Mouse (Mus musculus): ENCODE measurements around the gene Usp54. TPM values are rescaled to one million over a fixed set of nuclear protein-coding genes. Genes with fewer than 3 reads are reported as not detected.

Usp54 gene
- total and polyA plus RNA-seq, 3 experiments, result 0.72 to 3.9 (median 3.3) TPM

DNA sequence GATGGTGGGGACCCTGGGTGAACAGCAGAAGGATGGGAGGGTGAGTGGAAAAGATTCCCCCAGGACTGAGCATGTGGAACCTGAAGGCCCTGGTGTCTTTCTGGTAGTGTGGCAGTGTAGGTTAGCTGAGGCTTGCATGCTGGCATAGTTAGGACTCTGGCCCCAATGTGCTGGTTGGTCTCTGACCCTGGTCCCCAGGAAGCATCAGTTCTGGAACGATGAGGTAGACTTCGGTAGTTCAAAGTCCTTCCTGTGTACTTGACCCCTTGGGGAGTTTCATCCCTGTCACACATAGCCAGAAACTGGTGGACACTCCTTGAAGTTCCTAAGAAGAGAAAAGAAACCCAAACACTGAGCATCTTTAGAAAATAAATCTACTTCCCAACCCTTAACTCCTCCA lies 90.7 kb downstream of the Usp54 start:
- no peak overlapping the region for H3K4me3 ChIP-seq (ENCODE audit: low read depth, low read length)
- peaks cover 16% of the 10 kb centered on the region for H3K36me3 ChIP-seq (replicated peaks)
- H3K9me3 ChIP-seq (replicated peaks), result no peaks in the 10 kb centered on the region
- H3K27me3 ChIP-seq (ENCODE audit: insufficient read depth, low read length), result no peaks in the 10 kb centered on the region
- ATAC-seq (ENCODE audit: extremely low read depth, insufficient number of reproducible peaks, low FRiP score, poor library complexity, severe bottlenecking) (no peak), DNase-seq (ENCODE audit: low spot score) (no peak)
- H3K4me1 ChIP-seq (ENCODE audit: insufficient read depth, low read depth, low read length), result peaks cover 11% of the 10 kb centered on the region
- no peak for TF ChIP-seq GATA2 (IDR thresholded peaks at IDR 0.05; ENCODE audit: borderline replicate concordance, low read depth, low read length)
- no peak for TF ChIP-seq CTCF (IDR thresholded peaks at IDR 0.05; ENCODE audit: low read depth, low read length)
- no peak for TF ChIP-seq POLR2AphosphoS5 (IDR thresholded peaks at IDR 0.05; ENCODE audit: insufficient replicate concordance, low read depth, low read length)
- no peak for TF ChIP-seq TAL1 (conservative IDR thresholded peaks at IDR 0.05; ENCODE audit: low read depth, low read length)
- TF ChIP-seq GATA1 (IDR thresholded peaks at IDR 0.05; ENCODE audit: borderline replicate concordance, low read length), result no peak

- DNase-seq (ENCODE audit: low spot score) (peak; percentile 75), ATAC-seq (ENCODE audit: extremely low read depth, insufficient number of reproducible peaks, low FRiP score, poor library complexity, severe bottlenecking) (peak; percentile 74)
- peak within 1 kb of the TSS; percentile 86 for H3K4me3 ChIP-seq (ENCODE audit: low read depth, low read length)
- TF ChIP-seq TAL1 (conservative IDR thresholded peaks at IDR 0.05; ENCODE audit: low read depth, low read length), result no peak
- no peak for TF ChIP-seq GATA2 (IDR thresholded peaks at IDR 0.05; ENCODE audit: borderline replicate concordance, low read depth, low read length)
- TF ChIP-seq POLR2AphosphoS5 (IDR thresholded peaks at IDR 0.05; ENCODE audit: insufficient replicate concordance, low read depth, low read length), result no peak
- TF ChIP-seq GATA1 (IDR thresholded peaks at IDR 0.05; ENCODE audit: borderline replicate concordance, low read length), result no peak
- no peak for TF ChIP-seq CTCF (IDR thresholded peaks at IDR 0.05; ENCODE audit: low read depth, low read length)
- H3K36me3 ChIP-seq (replicated peaks), result peaks cover 24% of the 10 kb centered on the region
- no peaks in the 10 kb centered on the region for H3K9me3 ChIP-seq (replicated peaks)
- no peaks in the 10 kb centered on the region for H3K27me3 ChIP-seq (ENCODE audit: insufficient read depth, low read length)
- H3K4me1 ChIP-seq (ENCODE audit: insufficient read depth, low read depth, low read length), result peaks cover 20% of the 10 kb centered on the region
These were observed 94.4 kb downstream of the Usp54 start, which contains the start of gene Ppp3cb for GRCm38 (mm10) chr14:20546415-20546814. Gene Ppp3cb, minus strand, starts transcription at chr14:20546573.

GRCm38 (mm10) chr14:20545529-20546331 lies 95.1 kb downstream of the Usp54 start:
- Histone ChIP-seq H3K27me3 (ENCODE audit: insufficient read depth, low read length) (no peaks in the 10 kb centered on the region), H3K9me3 (replicated peaks) (no peaks in the 10 kb centered on the region), H3K4me1 (ENCODE audit: insufficient read depth, low read depth, low read length) (peaks cover 21% of the 10 kb centered on the region), H3K36me3 (replicated peaks) (peaks cover 24% of the 10 kb centered on the region), H3K4me3 (ENCODE audit: low read depth, low read length) (peak overlapping the region; percentile 86)
- no peak for TF ChIP-seq GATA2 (IDR thresholded peaks at IDR 0.05; ENCODE audit: borderline replicate concordance, low read depth, low read length)
- TF ChIP-seq GATA1 (IDR thresholded peaks at IDR 0.05; ENCODE audit: borderline replicate concordance, low read length), result no peak
- no peak for TF ChIP-seq TAL1 (conservative IDR thresholded peaks at IDR 0.05; ENCODE audit: low read depth, low read length)
- no peak for TF ChIP-seq POLR2AphosphoS5 (IDR thresholded peaks at IDR 0.05; ENCODE audit: insufficient replicate concordance, low read depth, low read length)
- no peak for TF ChIP-seq CTCF (IDR thresholded peaks at IDR 0.05; ENCODE audit: low read depth, low read length)
- peak; percentile 92 for DNase-seq (ENCODE audit: low spot score)
- ATAC-seq (ENCODE audit: extremely low read depth, insufficient number of reproducible peaks, low FRiP score, poor library complexity, severe bottlenecking), result peak; percentile 62

DNA sequence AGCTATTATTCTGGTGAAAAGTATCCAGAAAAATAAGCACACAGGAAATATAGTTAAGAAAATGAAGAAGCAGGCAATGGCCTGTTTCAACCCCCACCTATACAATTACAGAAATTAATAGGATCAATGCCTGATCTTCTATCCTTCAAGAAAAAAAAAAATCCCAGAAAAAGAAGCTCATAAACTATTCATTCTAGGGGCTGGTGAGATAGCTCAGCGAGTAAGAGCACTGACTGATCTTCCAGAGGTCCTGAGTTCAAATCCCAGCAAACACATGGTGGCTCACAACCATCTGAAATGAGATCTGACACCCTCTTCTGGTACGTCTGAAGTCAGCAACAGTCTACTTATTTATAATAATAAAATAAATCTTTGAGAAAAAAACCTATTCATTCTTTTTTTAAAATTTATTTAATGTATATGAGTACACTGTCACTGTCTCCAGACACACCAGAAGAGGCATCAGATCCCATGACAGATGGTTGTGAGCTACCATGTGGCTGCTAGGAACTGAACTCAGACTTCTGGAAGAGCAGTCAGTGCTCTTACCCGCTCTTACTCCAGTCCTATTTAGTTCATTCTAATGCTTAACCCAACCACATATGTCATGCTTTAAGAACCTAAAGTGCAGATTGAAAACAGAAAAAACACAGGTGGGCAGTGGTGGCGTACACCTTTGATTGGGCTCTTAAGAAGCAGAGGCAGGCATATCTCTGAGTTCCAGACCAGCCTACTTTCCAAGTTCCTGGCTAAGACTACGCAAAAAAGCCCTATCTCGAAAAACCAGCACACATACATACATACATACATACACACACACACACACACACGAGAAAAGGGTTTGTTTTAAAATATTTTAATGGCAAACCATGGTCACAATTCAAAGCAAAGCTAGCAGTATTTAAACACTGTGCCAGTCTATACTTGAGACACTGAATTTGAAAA lies 96.1 kb downstream of the Usp54 start:
- Histone ChIP-seq H3K9me3 (replicated peaks) (no peaks in the 10 kb centered on the region), H3K27me3 (ENCODE audit: insufficient read depth, low read length) (no peaks in the 10 kb centered on the region), H3K36me3 (replicated peaks) (peaks cover 21% of the 10 kb centered on the region), H3K4me3 (ENCODE audit: low read depth, low read length) (peak overlapping the region; percentile 86; the same call in 1 of the 2 replicates), H3K4me1 (ENCODE audit: insufficient read depth, low read depth, low read length) (peaks cover 22% of the 10 kb centered on the region)
- DNase-seq (ENCODE audit: low spot score) (no peak), ATAC-seq (ENCODE audit: extremely low read depth, insufficient number of reproducible peaks, low FRiP score, poor library complexity, severe bottlenecking) (no peak)
- no peak for TF ChIP-seq GATA1 (IDR thresholded peaks at IDR 0.05; ENCODE audit: borderline replicate concordance, low read length)
- 0 out of 2 replicates have a peak, but pooled peaks have one; percentile 8 for TF ChIP-seq TAL1 (conservative IDR thresholded peaks at IDR 0.05; ENCODE audit: low read depth, low read length)

GRCm38 (mm10) chr14:20529643-20530042 lies 111.2 kb downstream of the Usp54 start:
- no peak for ATAC-seq (ENCODE audit: extremely low read depth, insufficient number of reproducible peaks, low FRiP score, poor library complexity, severe bottlenecking)
- Histone ChIP-seq H3K4me3 (ENCODE audit: low read depth, low read length) (no peak overlapping the region), H3K4me1 (ENCODE audit: insufficient read depth, low read depth, low read length) (no peaks in the 10 kb centered on the region), H3K9me3 (replicated peaks) (no peaks in the 10 kb centered on the region), H3K36me3 (replicated peaks) (peaks cover 13% of the 10 kb centered on the region), H3K27me3 (ENCODE audit: insufficient read depth, low read length) (no peaks in the 10 kb centered on the region)
- DNase-seq (ENCODE audit: low spot score), result no peak
- no peak for TF ChIP-seq CTCF (IDR thresholded peaks at IDR 0.05; ENCODE audit: low read depth, low read length)
- TF ChIP-seq GATA2 (IDR thresholded peaks at IDR 0.05; ENCODE audit: borderline replicate concordance, low read depth, low read length), result no peak
- no peak for TF ChIP-seq TAL1 (conservative IDR thresholded peaks at IDR 0.05; ENCODE audit: low read depth, low read length)
- no peak for TF ChIP-seq GATA1 (IDR thresholded peaks at IDR 0.05; ENCODE audit: borderline replicate concordance, low read length)
- no peak for TF ChIP-seq POLR2AphosphoS5 (IDR thresholded peaks at IDR 0.05; ENCODE audit: insufficient replicate concordance, low read depth, low read length)

- TF ChIP-seq POLR2AphosphoS5 (IDR thresholded peaks at IDR 0.05; ENCODE audit: insufficient replicate concordance, low read depth, low read length), result no peak
- H3K27me3 ChIP-seq (ENCODE audit: insufficient read depth, low read length), result no peaks in the 10 kb centered on the region
- ATAC-seq (ENCODE audit: extremely low read depth, insufficient number of reproducible peaks, low FRiP score, poor library complexity, severe bottlenecking) (no peak), DNase-seq (ENCODE audit: low spot score) (no peak)
- no peak overlapping the region for H3K4me3 ChIP-seq (ENCODE audit: low read depth, low read length)
- peaks cover 42% of the 10 kb centered on the region for H3K36me3 ChIP-seq (replicated peaks)
- no peaks in the 10 kb centered on the region for H3K4me1 ChIP-seq (ENCODE audit: insufficient read depth, low read depth, low read length)
- no peaks in the 10 kb centered on the region for H3K9me3 ChIP-seq (replicated peaks)
These were observed 120.7 kb downstream of the Usp54 start for GRCm38 (mm10) chr14:20520179-20520578.

All from G1E (cell line).